48 mouse cellular contexts compared by ENCODE assay signal in the genomic region with DNA sequence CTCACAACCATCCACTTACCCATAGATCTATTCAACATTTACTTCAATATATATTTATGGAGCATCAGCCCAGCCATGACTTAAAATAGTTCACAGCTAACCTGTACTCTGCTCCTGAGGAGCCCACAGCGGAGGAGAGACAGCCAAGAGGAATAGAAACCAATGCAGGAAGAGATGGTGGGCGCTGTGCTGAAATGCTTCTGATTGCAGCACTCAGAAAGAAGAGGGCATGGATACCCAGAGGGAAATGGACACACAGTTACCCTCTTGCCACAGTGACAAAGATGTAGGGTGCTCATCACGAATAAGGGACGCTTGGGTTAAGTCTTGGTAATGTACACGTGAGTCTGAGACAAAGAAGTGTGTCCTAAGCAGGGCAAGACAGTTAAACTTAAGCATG. TPM values are rescaled to one million over a fixed set of nuclear protein-coding genes. Genes with fewer than 3 reads are reported as not detected.
"Had no signal": no experiment of that assay in that cellular context is flagged by ENCODE, and none has a peak within 500 bp of the region (broad histone marks: within the 10 kb centered on the region; RNA-seq: fewer than 3 reads in every experiment).

No protein-coding gene starts in this region.

- H3K4me3 ChIP-seq: heart, embryonic 10.5 days; heart, embryonic 12.5 days; heart, embryonic 13.5 days; heart, embryonic 15.5 days; hindbrain, embryonic 10.5 days; hindbrain, embryonic 12.5 days; hindbrain, embryonic 13.5 days; hindbrain, embryonic 15.5 days; intestine, embryonic 15.5 days; kidney, embryonic 15.5 days; layer of hippocampus, adult 2 months had no signal

- H3K4me1 ChIP-seq: heart, embryonic 10.5 days; heart, embryonic 12.5 days; heart, embryonic 13.5 days; heart, embryonic 15.5 days; hindbrain, embryonic 10.5 days; hindbrain, embryonic 12.5 days; hindbrain, embryonic 13.5 days; hindbrain, embryonic 15.5 days; intestine, embryonic 15.5 days; kidney, embryonic 15.5 days had no signal

- H3K27ac ChIP-seq: heart, embryonic 10.5 days; heart, embryonic 13.5 days; heart, embryonic 15.5 days; hindbrain, embryonic 10.5 days; hindbrain, embryonic 12.5 days; hindbrain, embryonic 13.5 days; hindbrain, embryonic 14.5 days; hindbrain, embryonic 15.5 days; hindbrain, postnatal 0 days; intestine, embryonic 15.5 days; kidney, embryonic 15.5 days; kidney, postnatal 0 days; layer of hippocampus, adult 2 months had no signal

- H3K9ac ChIP-seq: heart, embryonic 12.5 days; heart, embryonic 13.5 days; heart, embryonic 15.5 days; hindbrain, embryonic 12.5 days; hindbrain, embryonic 13.5 days; hindbrain, embryonic 14.5 days; hindbrain, embryonic 15.5 days; intestine, embryonic 15.5 days; kidney, embryonic 15.5 days had no signal

- H3K9me3 ChIP-seq: heart, embryonic 10.5 days; heart, embryonic 12.5 days; heart, embryonic 13.5 days; heart, embryonic 15.5 days; hindbrain, embryonic 10.5 days; hindbrain, embryonic 12.5 days; hindbrain, embryonic 13.5 days; hindbrain, embryonic 15.5 days; intestine, embryonic 15.5 days; kidney, embryonic 15.5 days had no signal

- H3K36me3 ChIP-seq: heart, embryonic 10.5 days; heart, embryonic 12.5 days; heart, embryonic 13.5 days; heart, embryonic 15.5 days; hindbrain, embryonic 10.5 days; hindbrain, embryonic 12.5 days; hindbrain, embryonic 13.5 days; hindbrain, embryonic 15.5 days; intestine, embryonic 15.5 days; kidney, embryonic 15.5 days had no signal

- DNase-seq: heart, postnatal 10 days; heart, postnatal 14 days; heart, postnatal 36 days; heart, postnatal 4 days; kidney, adult 11 months; kidney, adult 18-20 months; kidney, adult 2 months; kidney, adult 8-10 months; kidney, adult 9 months; kidney, postnatal 10 days; kidney, postnatal 14 days; kidney, postnatal 25 days; kidney, postnatal 36 days; kidney, postnatal 4 days; layer of hippocampus, adult 9-11 months; layer of hippocampus, postnatal 36 days had no signal

- ATAC-seq: hindbrain, embryonic 16.5 days; hindbrain, postnatal 0 days; inflammation-experienced regulatory T-cells, adult 6 months; intestine, embryonic 15.5 days; intestine, embryonic 16.5 days; intestine, postnatal 0 days had no signal

- H3K27me3 ChIP-seq: heart, embryonic 12.5 days; heart, embryonic 13.5 days; heart, embryonic 15.5 days; hindbrain, embryonic 12.5 days; hindbrain, embryonic 13.5 days; hindbrain, embryonic 15.5 days; intestine, embryonic 15.5 days; kidney, embryonic 15.5 days had no signal

- H3K4me2 ChIP-seq: heart, embryonic 11.5 days; heart, embryonic 12.5 days; heart, embryonic 13.5 days; heart, embryonic 15.5 days; hindbrain, embryonic 12.5 days; hindbrain, embryonic 13.5 days; hindbrain, embryonic 14.5 days; hindbrain, embryonic 15.5 days; intestine, embryonic 15.5 days; kidney, embryonic 15.5 days had no signal

RNA-seq across cellular contexts. Expression of gene Nmu, which starts 30.8 kb away (rescaled TPM):
- total RNA-seq: heart, adult 8-10 months; heart, postnatal 10 days; heart, postnatal 14 days; heart, postnatal 25 days; heart, postnatal 36 days; heart, postnatal 4 days; hematopoietic stem cell, adult 5-6 weeks; hindbrain, postnatal 0 days; layer of hippocampus, adult 18-20 months; layer of hippocampus, adult 2 months; layer of hippocampus, adult 8-10 months; layer of hippocampus, postnatal 10 days; layer of hippocampus, postnatal 14 days; layer of hippocampus, postnatal 25 days; layer of hippocampus, postnatal 36 days had no signal
- polyA plus RNA-seq: heart, embryonic 11.5 days; heart, embryonic 12.5 days; heart, embryonic 13.5 days; heart, embryonic 14.5 days; heart, embryonic 15.5 days; heart, embryonic 16.5 days; heart, postnatal 0 days; hindbrain, embryonic 11.5 days; inflammation-experienced regulatory T-cells, adult 6 months; kidney, adult 2 months; kidney, embryonic 15.5 days; kidney, embryonic 16.5 days; kidney, postnatal 0 days had no signal
